Mouse (Mus musculus) kidney, embryonic 16.5 days (tissue): ENCODE data around the gene Armc9. TPM values are rescaled to one million over a fixed set of nuclear protein-coding genes. Genes with fewer than 3 reads are reported as not detected.

Experiments
- ATAC-seq: fragments of 200-750 bp; cut with Nextera tagmentation; 2 replicates; pipeline ENCODE4 v1.8.0; 2017; ENCODE audit warnings: moderate TSS enrichment; ENCODE audit not compliant: low FRiP score, low TSS enrichment
- H3K27ac ChIP-seq: fragments of 300-500 bp; sonication (generic); 2 replicates; pipeline ENCODE4 v1.5.1; 2014; ENCODE audit warnings: low read length
- H3K27me3 ChIP-seq: fragments of 300-500 bp; sonication (generic); 2 replicates; pipeline ENCODE4 v1.6.1; 2014; ENCODE audit warnings: low read length, control low read depth, mixed read lengths; ENCODE audit not compliant: insufficient read depth
- H3K36me3 ChIP-seq: fragments of 300-500 bp; sonication (generic); 2 replicates; pipeline ENCODE4 v1.6.1; 2014; ENCODE audit warnings: low read length, control low read depth, mixed read lengths; ENCODE audit not compliant: insufficient read depth
- H3K4me1 ChIP-seq: fragments of 300-500 bp; sonication (generic); 2 replicates; pipeline ENCODE4 v1.6.1; 2014; ENCODE audit warnings: low read length, control low read depth, mixed read lengths; ENCODE audit not compliant: insufficient read depth
- H3K4me2 ChIP-seq: fragments of 300-500 bp; sonication (generic); replicated peaks from 2 replicates; pipeline ENCODE4 v1.6.1; 2014; ENCODE audit warnings: low read depth, low read length
- H3K4me3 ChIP-seq: fragments of 300-500 bp; sonication (generic); 2 replicates; pipeline ENCODE4 v1.5.1; 2014; ENCODE audit warnings: mild to moderate bottlenecking, low read length
- H3K9ac ChIP-seq: fragments of 300-500 bp; sonication (generic); replicated peaks from 2 replicates; pipeline ENCODE4 v1.6.1; 2014; ENCODE audit warnings: low read length
- H3K9me3 ChIP-seq: fragments of 300-500 bp; sonication (generic); 2 replicates; pipeline ENCODE4 v1.6.1; 2016; ENCODE audit warnings: low read length, control low read depth
- WGBS: fragments of 180-500 bp; shearing (Covaris S2); extraction: QIAGEN DNeasy Blood & Tissue Kit; methylation state at CpG from one replicate; pipeline ENCODE4 v1.1.7; 2014; 5-methylcytosine and 5-hydroxymethylcytosine counted together
- polyA plus RNA-seq: library from polyadenylated mRNA; unstranded; fragments of >200 nt; fragmentation: Nextera tagmentation; extraction: Ambion mirVana; gene quantifications from 2 replicates; pipeline ENCODE4 v1.2.1, GENCODE M21; 2015

The Armc9 gene
- polyA plus RNA-seq: 26.2 and 28.1 TPM in 2 replicates

GRCm38 (mm10) chr1:86154133-86154823 lies at the start of gene Armc9:
Gene Armc9 (plus strand): TSS chr1:86154780.
- Histone ChIP-seq H3K4me3 (peak within 1 kb of the TSS; percentile 77), H3K27ac (peak within 1 kb of the TSS; percentile 85), H3K4me1 (peaks cover 7% of the 10 kb centered on the region), H3K9ac (peak within 1 kb of the TSS; percentile 78), H3K4me2 (peak within 1 kb of the TSS; percentile 67), H3K36me3 (0 out of 2 replicates have a peak, but pooled peaks cover 8% of the 10 kb centered on the region), H3K27me3 (no peaks in the 10 kb centered on the region), H3K9me3 (no peaks in the 10 kb centered on the region)
- ATAC-seq: peak; percentile 99
- 3% methylated on average over 40 of the region's 40 CpGs for WGBS

- H3K4me2 ChIP-seq: no peak overlapping the region
- no peak overlapping the region for H3K27ac ChIP-seq
- ATAC-seq: no peak
- H3K4me3 ChIP-seq: no peak overlapping the region
- no peaks in the 10 kb centered on the region for H3K4me1 ChIP-seq
- no peaks in the 10 kb centered on the region for H3K9me3 ChIP-seq
- H3K27me3 ChIP-seq: no peaks in the 10 kb centered on the region
- no peaks in the 10 kb centered on the region for H3K36me3 ChIP-seq
- no peak overlapping the region for H3K9ac ChIP-seq
- 92% methylated on average over 1 of the region's 1 CpGs for WGBS
Measured at GRCm38 (mm10) chr1:86105054-86105453, 49.5 kb upstream of the Armc9 start.

DNA sequence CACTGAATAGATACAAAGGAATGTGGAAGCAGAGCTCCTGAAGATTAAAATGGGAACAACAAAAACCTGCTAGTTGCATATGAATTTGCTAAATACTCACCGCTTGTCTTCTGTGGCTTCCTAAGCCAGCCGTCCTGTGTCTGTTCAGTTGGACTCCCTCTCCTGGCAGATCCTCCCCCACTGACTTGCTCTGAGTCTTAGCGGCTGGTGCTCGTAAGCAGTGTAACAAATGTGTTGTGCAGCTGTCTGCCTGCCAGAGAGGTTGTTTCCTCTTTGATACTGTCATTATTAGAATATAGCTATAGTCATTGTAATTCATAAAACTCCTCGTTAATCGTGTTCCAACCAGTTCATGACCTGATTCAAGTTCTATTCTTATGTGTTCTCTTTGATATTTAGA lies 42.8 kb upstream of the Armc9 start, which contains the start of gene Htr2b:
Htr2b (minus strand) TSS at position 192 of the 400 bp plus-strand sequence.
- Histone ChIP-seq H3K4me3 (no peak within 1 kb of the TSS), H3K9ac (no peak within 1 kb of the TSS), H3K27ac (0 out of 2 replicates have a peak within 1 kb of the TSS, but pooled peaks have one; percentile 28), H3K4me2 (no peak within 1 kb of the TSS), H3K9me3 (no peaks in the 10 kb centered on the region), H3K36me3 (no peaks in the 10 kb centered on the region), H3K27me3 (no peaks in the 10 kb centered on the region), H3K4me1 (0 out of 2 replicates have a peak, but pooled peaks cover 2% of the 10 kb centered on the region)
- peak; percentile 83 for ATAC-seq
- WGBS: 28% methylated on average over 6 of the region's 6 CpGs

DNA sequence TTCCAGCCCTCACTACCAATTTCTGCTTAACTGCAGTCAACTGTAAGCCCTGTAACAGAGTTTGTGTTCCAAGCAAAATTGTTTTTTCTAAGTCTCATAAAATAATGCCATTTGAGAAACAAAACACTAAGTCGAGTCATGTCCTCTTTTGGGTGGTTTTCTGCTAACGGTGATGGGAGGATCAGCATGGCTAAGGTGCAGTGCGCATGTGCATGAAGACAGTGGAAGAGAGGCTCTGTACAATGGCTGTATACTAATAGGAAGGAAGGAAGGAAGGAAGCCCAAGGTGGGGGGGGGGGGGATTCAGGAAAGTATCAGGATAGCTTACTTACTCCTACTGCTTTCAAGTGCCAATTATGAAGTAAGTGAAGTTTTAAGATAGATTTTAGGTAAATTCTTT lies 40.4 kb upstream of the Armc9 start:
- H3K9me3 ChIP-seq: no peaks in the 10 kb centered on the region
- H3K27ac ChIP-seq: no peak overlapping the region
- no peak overlapping the region for H3K9ac ChIP-seq
- 67% methylated on average over 3 of the region's 3 CpGs for WGBS
- no peaks in the 10 kb centered on the region for H3K27me3 ChIP-seq
- H3K4me2 ChIP-seq: no peak overlapping the region
- 0 out of 2 replicates have a peak, but pooled peaks cover 2% of the 10 kb centered on the region for H3K4me1 ChIP-seq
- peaks cover 17% of the 10 kb centered on the region; the same call in 1 of the 2 replicates for H3K36me3 ChIP-seq
- H3K4me3 ChIP-seq: no peak overlapping the region
- no peak for ATAC-seq

DNA sequence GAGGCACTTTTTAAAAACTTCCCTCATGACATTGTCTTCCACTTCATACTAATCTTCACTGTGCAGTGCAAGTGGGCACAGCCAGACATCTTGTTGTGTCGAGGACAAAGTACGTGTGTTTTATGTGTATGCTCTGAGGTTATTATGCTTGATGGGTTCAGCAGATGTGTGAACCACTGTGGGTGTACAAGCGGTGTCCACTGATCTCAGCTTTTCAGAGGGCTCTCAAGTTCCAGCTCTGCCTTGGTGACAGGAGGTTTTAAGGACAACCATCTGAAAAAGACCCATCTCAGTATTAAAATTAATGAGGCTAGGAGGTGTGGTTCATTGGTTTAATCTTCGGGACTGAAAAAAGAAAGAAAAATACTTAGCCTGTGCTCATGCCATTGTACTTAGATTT lies 35.0 kb upstream of the Armc9 start:
- Histone ChIP-seq H3K4me3 (no peak overlapping the region), H3K27ac (no peak overlapping the region), H3K4me2 (no peak overlapping the region), H3K36me3 (peaks cover 41% of the 10 kb centered on the region), H3K4me1 (0 out of 2 replicates have a peak, but pooled peaks cover 2% of the 10 kb centered on the region), H3K9me3 (no peaks in the 10 kb centered on the region), H3K9ac (no peak overlapping the region), H3K27me3 (no peaks in the 10 kb centered on the region)
- WGBS: 51% methylated on average over 4 of the region's 4 CpGs
- peak; percentile 77 for ATAC-seq

DNA sequence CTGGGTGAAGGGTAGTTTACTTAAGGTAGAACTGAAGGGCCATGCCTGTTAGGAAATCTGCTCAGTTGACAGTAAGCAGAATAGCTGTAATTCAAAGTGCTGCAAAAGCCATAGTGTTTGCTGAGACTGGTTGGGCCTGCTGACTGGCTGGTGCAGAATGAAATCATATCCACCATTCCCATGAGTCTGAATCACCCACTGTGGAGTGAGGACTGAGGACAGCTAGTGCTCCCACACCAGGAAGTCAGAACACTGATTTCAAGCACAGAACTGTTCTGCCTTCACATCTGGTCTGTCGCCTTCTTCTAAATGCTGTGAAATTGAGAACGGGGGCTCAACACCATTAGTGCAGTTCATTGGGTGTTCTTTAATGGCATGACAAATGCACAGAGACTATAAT lies 28.5 kb upstream of the Armc9 start:
- Histone ChIP-seq H3K9me3 (no peaks in the 10 kb centered on the region), H3K4me3 (no peak overlapping the region), H3K4me1 (no peaks in the 10 kb centered on the region), H3K27ac (no peak overlapping the region), H3K4me2 (no peak overlapping the region), H3K9ac (no peak overlapping the region), H3K36me3 (peaks cover 65% of the 10 kb centered on the region), H3K27me3 (no peaks in the 10 kb centered on the region)
- ATAC-seq: no peak
- WGBS: 92% methylated on average over 2 of the region's 2 CpGs

- Histone ChIP-seq H3K9ac (no peak within 1 kb of the TSS), H3K27ac (no peak within 1 kb of the TSS), H3K27me3 (no peaks in the 10 kb centered on the region), H3K36me3 (peaks cover 67% of the 10 kb centered on the region), H3K4me2 (no peak within 1 kb of the TSS), H3K4me1 (no peaks in the 10 kb centered on the region), H3K4me3 (no peak within 1 kb of the TSS), H3K9me3 (no peaks in the 10 kb centered on the region)
- no peak for ATAC-seq
- WGBS: 94% methylated on average over 4 of the region's 4 CpGs
Measured at GRCm38 (mm10) chr1:86133337-86133736, 21.2 kb upstream of the Armc9 start, which contains the start of gene Gm21972. Gene Gm21972 (plus strand): TSS chr1:86133637.

DNA sequence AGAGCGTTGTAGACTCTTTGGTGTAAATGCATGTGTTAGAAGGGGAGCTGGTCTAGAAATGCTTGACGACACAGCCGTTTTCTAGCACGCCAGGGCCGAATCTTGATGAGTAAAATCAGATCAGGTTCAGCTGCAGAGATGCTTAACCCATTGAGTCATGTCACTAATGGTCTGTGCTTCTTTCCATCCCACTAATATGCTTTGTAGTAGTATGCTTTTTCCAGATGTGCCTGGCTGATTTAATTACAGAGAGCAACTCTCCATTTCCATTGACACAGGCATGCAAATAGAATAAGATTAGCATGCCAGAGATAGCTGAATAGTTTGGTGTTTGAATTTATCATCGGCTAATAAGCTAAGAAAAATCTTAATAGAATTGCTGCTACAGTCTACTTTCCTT lies 19.3 kb upstream of the Armc9 start:
- H3K4me3 ChIP-seq: no peak overlapping the region
- no peak overlapping the region for H3K9ac ChIP-seq
- H3K4me1 ChIP-seq: no peaks in the 10 kb centered on the region
- no peaks in the 10 kb centered on the region for H3K9me3 ChIP-seq
- no peak for ATAC-seq
- peaks cover 58% of the 10 kb centered on the region for H3K36me3 ChIP-seq
- no peak overlapping the region for H3K4me2 ChIP-seq
- WGBS: 89% methylated on average over 6 of the region's 6 CpGs
- H3K27ac ChIP-seq: no peak overlapping the region
- H3K27me3 ChIP-seq: no peaks in the 10 kb centered on the region

DNA sequence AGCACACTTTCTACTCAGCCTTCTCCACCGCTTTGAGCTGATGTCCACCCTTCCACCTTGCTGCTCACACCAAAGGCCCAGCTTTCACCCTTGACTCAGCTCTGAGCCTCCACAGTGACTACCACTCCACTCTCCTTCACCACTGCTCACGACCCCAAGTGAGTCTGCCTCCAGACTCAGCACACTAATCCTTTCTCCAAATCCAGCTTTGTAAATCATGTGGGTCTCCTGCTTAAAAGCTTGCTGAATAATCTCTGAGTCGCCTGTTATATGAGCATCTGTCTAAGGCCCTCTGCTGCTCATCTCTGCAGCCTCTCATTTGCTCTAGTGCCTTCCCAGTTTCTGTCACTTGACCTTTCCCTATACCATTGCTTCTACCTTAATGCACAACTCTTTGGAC lies 13.5 kb upstream of the Armc9 start:
- 90% methylated on average over 3 of the region's 3 CpGs for WGBS
- H3K27ac ChIP-seq: no peak overlapping the region
- no peak overlapping the region for H3K4me3 ChIP-seq

DNA sequence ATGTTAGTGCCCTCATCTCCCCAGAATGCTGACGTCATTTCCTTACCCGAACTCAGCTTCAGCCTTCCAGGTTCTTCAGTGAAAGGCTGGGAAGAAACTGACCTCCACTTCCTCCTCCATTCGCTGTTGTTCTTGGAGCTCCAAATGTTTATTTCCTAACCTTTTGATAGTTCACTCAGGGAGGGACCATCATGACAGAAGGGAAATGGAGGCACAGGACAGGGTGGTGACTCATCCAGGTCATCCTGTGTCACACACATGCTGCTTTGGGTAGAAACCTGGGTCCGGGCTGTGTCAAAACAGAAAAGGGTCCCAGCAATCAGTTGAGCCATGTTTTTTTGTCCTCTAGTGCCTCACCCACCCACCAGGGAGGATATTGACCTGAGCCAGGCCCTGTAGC lies 11.4 kb upstream of the Armc9 start:
- H3K36me3 ChIP-seq: peaks cover 12% of the 10 kb centered on the region
- no peaks in the 10 kb centered on the region for H3K27me3 ChIP-seq
- H3K4me2 ChIP-seq: no peak overlapping the region
- no peaks in the 10 kb centered on the region for H3K9me3 ChIP-seq
- no peak for ATAC-seq
- WGBS: 71% methylated on average over 4 of the region's 4 CpGs
- no peak overlapping the region for H3K9ac ChIP-seq
- no peak overlapping the region for H3K27ac ChIP-seq
- no peak overlapping the region for H3K4me3 ChIP-seq
- H3K4me1 ChIP-seq: no peaks in the 10 kb centered on the region

More for the DNA sequence above, 13.5 kb upstream of the Armc9 start:
- no peaks in the 10 kb centered on the region for H3K4me1 ChIP-seq
- no peak overlapping the region for H3K4me2 ChIP-seq
- peaks cover 25% of the 10 kb centered on the region for H3K36me3 ChIP-seq
- H3K27me3 ChIP-seq: no peaks in the 10 kb centered on the region
- no peak overlapping the region for H3K9ac ChIP-seq
- no peaks in the 10 kb centered on the region for H3K9me3 ChIP-seq
- no peak for ATAC-seq
